Mouse (Mus musculus) myocyte (in vitro differentiated cells): Measurements from ENCODE around the gene Rpl13a. TPM values are rescaled to one million over a fixed set of nuclear protein-coding genes. Genes with fewer than 3 reads are reported as not detected.

Source experiments
- H3K27me3 ChIP-seq: one replicate; pipeline ENCODE4 v1.6.1; 2011; ENCODE audit not compliant: control insufficient read depth, insufficient read depth, insufficient read length
- H3K36me3 ChIP-seq: one replicate; pipeline ENCODE4 v1.6.1; 2011; ENCODE audit not compliant: control insufficient read depth, insufficient read depth
- H3K4me2 ChIP-seq: one replicate; pipeline ENCODE4 v1.6.1; 2011; ENCODE audit warnings: low read depth, control low read depth
- H3K4me3 ChIP-seq: one replicate; pipeline ENCODE4 v1.5.1; 2011; ENCODE audit warnings: mild to moderate bottlenecking, control low read depth, moderate library complexity
- H3K79me2 ChIP-seq: one replicate; pipeline ENCODE4 v1.6.1; 2011; ENCODE audit not compliant: control insufficient read depth, insufficient read depth
- H3ac ChIP-seq: one replicate; pipeline ENCODE4 v1.6.1; 2011; ENCODE audit not compliant: control insufficient read depth, insufficient read length
- CEBPB ChIP-seq: IDR thresholded peaks from 2 replicates; pipeline ENCODE4 v1.6.1; 2011; ENCODE audit warnings: mild to moderate bottlenecking, moderate library complexity; ENCODE audit not compliant: poor library complexity, insufficient read depth, severe bottlenecking
- E2F4 ChIP-seq: IDR thresholded peaks from one replicate; pipeline ENCODE4 v1.6.1; 2011; ENCODE audit warnings: mild to moderate bottlenecking, control low read depth, moderate library complexity; ENCODE audit not compliant: insufficient read depth
- MAX ChIP-seq: IDR thresholded peaks from one replicate; pipeline ENCODE4 v1.6.1; 2011; ENCODE audit warnings: low read depth, mild to moderate bottlenecking, control low read depth
- MYOD1 ChIP-seq, 3 experiments: IDR thresholded peaks; one replicate each; pipeline ENCODE4 v1.6.1; 2011; ENCODE audit warnings: control low read depth in 2 of 3, low read depth in 2 of 3, mild to moderate bottlenecking in 2 of 3, moderate library complexity in 1 of 3; ENCODE audit not compliant: insufficient read length in 2 of 3, control insufficient read depth in 1 of 3
- MYOG ChIP-seq, 3 experiments: IDR thresholded peaks; one replicate each; pipeline ENCODE4 v1.6.1; 2011; ENCODE audit warnings: control low read depth in 2 of 3, low read depth in 2 of 3, mild to moderate bottlenecking in 2 of 3; ENCODE audit not compliant: insufficient read length in 2 of 3, control insufficient read depth in 1 of 3, insufficient read depth in 1 of 3
- POLR2A ChIP-seq: IDR thresholded peaks from one replicate; pipeline ENCODE4 v1.6.1; 2011; ENCODE audit warnings: low read depth, mild to moderate bottlenecking, control low read depth, moderate library complexity; ENCODE audit not compliant: insufficient read length
- POLR2AphosphoS2 ChIP-seq: IDR thresholded peaks from one replicate; pipeline ENCODE4 v1.6.1; 2011; ENCODE audit warnings: low read depth, control low read depth; ENCODE audit not compliant: insufficient read length
- REST ChIP-seq: IDR thresholded peaks from one replicate; pipeline ENCODE4 v1.6.1; 2011; ENCODE audit warnings: mild to moderate bottlenecking, control low read depth, moderate library complexity; ENCODE audit not compliant: insufficient read depth, insufficient read length
- SRF ChIP-seq: IDR thresholded peaks from one replicate; pipeline ENCODE4 v1.6.1; 2011; ENCODE audit warnings: low read depth; ENCODE audit not compliant: control insufficient read depth, insufficient read length
- TCF12 ChIP-seq: IDR thresholded peaks from one replicate; pipeline ENCODE4 v1.6.1; 2011; ENCODE audit warnings: mild to moderate bottlenecking, control low read depth; ENCODE audit not compliant: poor library complexity, insufficient read depth, severe bottlenecking
- TCF3 ChIP-seq: IDR thresholded peaks from one replicate; pipeline ENCODE4 v1.6.1; 2011; ENCODE audit warnings: low read depth, control low read depth; ENCODE audit not compliant: insufficient read length
- USF1 ChIP-seq: IDR thresholded peaks from one replicate; pipeline ENCODE4 v1.6.1; 2011; ENCODE audit warnings: low read depth, mild to moderate bottlenecking, control low read depth, moderate library complexity
- polyA plus RNA-seq: library from polyadenylated mRNA; unstranded; fragments of >200 nt; fragmentation: generic; extraction: Trizol; gene quantifications from one replicate; pipeline ENCODE4 v1.2.1, GENCODE M21; 2012; ENCODE audit warnings: missing spikeins

The Rpl13a gene
- polyA plus RNA-seq, 1 experiment = 6,110 TPM

DNA sequence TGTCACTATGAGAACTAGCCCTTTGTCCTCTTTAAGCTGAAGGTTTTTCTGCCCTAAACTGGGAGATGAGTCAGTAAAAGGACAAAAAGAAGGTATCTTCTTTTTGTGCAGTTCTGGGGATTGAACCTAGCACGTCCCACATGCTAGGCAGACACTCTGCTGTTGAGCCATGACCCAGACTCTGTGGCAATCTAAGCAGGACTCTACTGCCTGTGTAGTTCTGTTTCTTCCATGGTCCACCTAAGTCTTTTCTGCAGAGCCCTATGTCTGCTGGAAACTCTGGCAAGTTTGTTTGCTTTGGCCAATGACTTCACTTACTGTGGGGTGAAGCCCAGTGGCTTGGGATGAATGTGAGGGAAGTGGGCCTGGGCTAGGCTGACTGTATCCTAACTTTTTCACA, 9.8 kb upstream of the Rpl13a start:
- no peak overlapping the region for H3K4me2 ChIP-seq
- TF ChIP-seq TCF3 (no peak), MAX (no peak), POLR2AphosphoS2 (no peak), USF1 (no peak), MYOD1 (IDR thresholded peaks at IDR 0.05; ENCODE audit: control insufficient read depth in 1 of 3, insufficient read length in 2 of 3, low read depth in 2 of 3) (no peak), E2F4 (no peak), REST (no peak), CEBPB (no peak), MYOG (IDR thresholded peaks at IDR 0.05; ENCODE audit: control insufficient read depth in 1 of 3, insufficient read depth in 1 of 3, insufficient read length in 2 of 3, low read depth in 2 of 3) (no peak), TCF12 (no peak), SRF (no peak), POLR2A (no peak)
- no peaks in the 10 kb centered on the region for H3K36me3 ChIP-seq
- no peak overlapping the region for H3K4me3 ChIP-seq
- H3ac ChIP-seq = no peak overlapping the region
- no peaks in the 10 kb centered on the region for H3K79me2 ChIP-seq
- no peaks in the 10 kb centered on the region for H3K27me3 ChIP-seq

DNA sequence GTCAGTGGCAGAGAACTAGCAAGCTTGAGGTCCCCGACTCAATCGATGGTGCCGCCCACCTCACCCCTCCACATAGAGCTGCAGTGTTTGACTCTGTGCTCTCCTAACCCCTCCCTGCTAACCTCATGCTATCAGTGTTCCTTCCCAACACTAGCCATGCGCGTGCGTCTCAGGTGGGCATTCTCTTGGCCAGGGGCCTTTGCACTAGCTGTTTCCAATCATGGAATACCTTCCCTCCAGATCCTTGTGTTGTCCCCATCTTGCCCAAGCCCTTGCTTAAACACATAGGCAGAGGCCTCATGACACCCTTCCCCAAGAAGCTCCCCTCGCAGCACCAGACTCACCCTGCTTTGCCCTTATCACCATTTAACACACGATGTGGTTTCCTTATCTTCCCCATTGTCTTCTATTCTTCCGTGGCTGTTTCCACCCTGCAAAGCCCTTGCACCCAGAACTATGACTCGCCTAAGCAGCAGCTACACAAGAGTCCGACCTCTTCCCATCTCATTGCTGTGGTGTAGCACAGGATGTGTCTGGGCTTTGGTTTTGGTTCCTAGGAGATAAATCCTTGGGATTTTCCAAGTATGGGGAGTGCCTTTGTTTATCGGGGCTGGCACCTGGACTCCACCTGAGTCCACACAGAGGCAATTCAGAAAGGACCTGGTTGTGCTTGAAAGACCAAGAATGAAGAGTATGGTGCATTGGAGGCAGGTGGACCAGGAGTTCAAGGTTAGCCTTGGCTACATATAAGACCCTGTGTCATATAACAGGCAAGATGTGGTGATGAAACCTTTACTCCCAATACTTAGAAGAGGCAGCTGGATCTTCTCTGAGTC, 8.8 kb upstream of the Rpl13a start:
- no peak overlapping the region for H3K4me3 ChIP-seq
- H3K79me2 ChIP-seq = no peaks in the 10 kb centered on the region
- no peak overlapping the region for H3K4me2 ChIP-seq

DNA sequence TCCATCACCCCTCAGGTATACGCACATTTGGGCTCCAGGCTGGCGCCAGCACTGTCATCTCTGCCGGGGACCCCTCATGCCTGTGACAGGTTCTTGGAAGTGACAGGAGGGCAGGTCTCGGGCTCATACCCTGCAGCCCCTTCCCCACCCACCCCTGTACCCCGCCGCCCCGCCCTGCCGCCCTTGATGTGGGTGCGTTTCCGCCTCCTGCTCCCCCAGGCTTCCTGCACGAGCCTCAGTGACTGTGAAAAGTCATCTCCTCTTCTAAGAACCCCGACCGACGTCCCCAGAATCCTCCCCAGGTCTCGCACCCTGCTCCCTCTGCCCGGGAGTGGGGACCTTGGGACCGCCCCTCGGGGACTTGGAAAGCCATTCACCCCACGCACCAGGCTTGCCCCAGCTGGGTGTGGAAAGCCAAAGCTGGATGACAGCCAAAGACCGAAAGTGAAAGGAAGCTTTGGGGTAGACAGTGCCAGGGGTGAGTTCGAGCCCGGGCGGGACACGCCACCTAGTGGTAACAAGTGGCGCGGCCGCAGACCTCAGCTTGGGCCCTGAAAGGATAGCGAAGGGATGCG, 7.5 kb upstream of the Rpl13a start, which contains the start of the genes Gm45713 and Flt3l:
Gene Gm45713 (minus strand): TSS at position 239 of the 575 bp plus-strand sequence.
Gene Flt3l (minus strand): TSS at position 440 of the 575 bp plus-strand sequence.
- no peaks in the 10 kb centered on the region for H3K79me2 ChIP-seq
- TF ChIP-seq TCF12 (no peak), MYOG (IDR thresholded peaks at IDR 0.05; ENCODE audit: control insufficient read depth in 1 of 3, insufficient read depth in 1 of 3, insufficient read length in 2 of 3, low read depth in 2 of 3) (peak in 1 of 3 experiments; percentile 33), POLR2AphosphoS2 (peak; percentile 29), TCF3 (no peak), POLR2A (peak; percentile 57)
- H3K36me3 ChIP-seq = no peaks in the 10 kb centered on the region
- peak within 1 kb of the TSS; percentile 84 for H3K4me2 ChIP-seq
- H3K4me3 ChIP-seq = peak within 1 kb of the TSS; percentile 28
- no peaks in the 10 kb centered on the region for H3K27me3 ChIP-seq
- H3ac ChIP-seq = no peak within 1 kb of the TSS

More for the DNA sequence above, 8.8 kb upstream of the Rpl13a start:
- H3K36me3 ChIP-seq = no peaks in the 10 kb centered on the region
- no peak overlapping the region for H3ac ChIP-seq
- TF ChIP-seq MYOD1 (IDR thresholded peaks at IDR 0.05; ENCODE audit: control insufficient read depth in 1 of 3, insufficient read length in 2 of 3, low read depth in 2 of 3) (no peak), USF1 (no peak), POLR2AphosphoS2 (no peak), REST (no peak), CEBPB (no peak), E2F4 (no peak), TCF12 (no peak), MAX (no peak), MYOG (IDR thresholded peaks at IDR 0.05; ENCODE audit: control insufficient read depth in 1 of 3, insufficient read depth in 1 of 3, insufficient read length in 2 of 3, low read depth in 2 of 3) (no peak), POLR2A (no peak), TCF3 (no peak), SRF (no peak)
- H3K27me3 ChIP-seq = no peaks in the 10 kb centered on the region

- Histone ChIP-seq H3K36me3 (no peaks in the 10 kb centered on the region), H3K27me3 (no peaks in the 10 kb centered on the region), H3ac (no peak overlapping the region), H3K4me2 (peak overlapping the region; percentile 84), H3K79me2 (no peaks in the 10 kb centered on the region), H3K4me3 (peak overlapping the region; percentile 28)
- TF ChIP-seq CEBPB (no peak), MYOG (IDR thresholded peaks at IDR 0.05; ENCODE audit: control insufficient read depth in 1 of 3, insufficient read depth in 1 of 3, insufficient read length in 2 of 3, low read depth in 2 of 3) (no peak)
Observed at GRCm38 (mm10) chr7:45135370-45135769, 6.8 kb upstream of the Rpl13a start.

DNA sequence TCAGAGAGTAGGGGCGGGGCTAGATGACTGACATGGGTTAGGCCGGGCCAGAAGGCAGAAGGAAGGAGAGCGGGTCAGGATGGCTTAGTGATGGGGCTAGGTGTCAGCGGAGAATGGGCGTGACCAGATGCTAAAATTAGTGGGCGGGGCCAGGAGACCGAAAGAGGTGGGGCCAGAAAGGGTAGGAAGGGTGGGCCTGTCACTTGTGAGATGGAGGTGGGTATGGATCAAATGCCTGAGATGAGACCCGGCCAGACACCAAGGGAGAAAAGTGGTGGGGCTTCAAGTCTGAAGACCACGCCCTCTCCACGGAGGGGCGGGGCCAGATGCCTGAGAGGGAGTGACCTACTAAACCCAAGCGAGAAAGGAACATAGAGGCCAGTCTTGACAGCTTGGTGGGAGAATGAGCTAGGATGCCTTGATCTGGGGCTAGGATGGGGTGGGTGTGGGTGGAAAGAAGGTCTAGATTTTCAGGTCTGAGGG, 6.0 kb upstream of the Rpl13a start:
- no peaks in the 10 kb centered on the region for H3K27me3 ChIP-seq
- peak overlapping the region; percentile 84 for H3K4me2 ChIP-seq
- no peaks in the 10 kb centered on the region for H3K79me2 ChIP-seq
- no peaks in the 10 kb centered on the region for H3K36me3 ChIP-seq
- H3K4me3 ChIP-seq = peak overlapping the region; percentile 28
- no peak overlapping the region for H3ac ChIP-seq
- no peak for TF ChIP-seq TCF3
- no peak for TF ChIP-seq CEBPB
- no peak for TF ChIP-seq E2F4
- TF ChIP-seq POLR2A = no peak
- no peak for TF ChIP-seq MYOD1 (IDR thresholded peaks at IDR 0.05; ENCODE audit: control insufficient read depth in 1 of 3, insufficient read length in 2 of 3, low read depth in 2 of 3)
- TF ChIP-seq REST = no peak
- no peak for TF ChIP-seq POLR2AphosphoS2
- TF ChIP-seq MAX = no peak
- TF ChIP-seq SRF = no peak
- TF ChIP-seq USF1 = no peak
- no peak for TF ChIP-seq TCF12
- TF ChIP-seq MYOG (IDR thresholded peaks at IDR 0.05; ENCODE audit: control insufficient read depth in 1 of 3, insufficient read depth in 1 of 3, insufficient read length in 2 of 3, low read depth in 2 of 3) = no peak
